Mouse (Mus musculus) erythroblast, embryonic 14.5 days (primary cell): ENCODE data around the gene Lpcat3. TPM values are rescaled to one million over a fixed set of nuclear protein-coding genes. Genes with fewer than 3 reads are reported as not detected.
"Not testable (repeated sequence)": the region's sequence is repeated elsewhere in the genome, so short reads cannot be mapped to it uniquely, and the experiment has no call there.

Source experiments
- H3K27me3 ChIP-seq: 2 replicates; pipeline ENCODE4 v1.6.1; 2012; ENCODE audit warnings: inconsistent platforms; ENCODE audit not compliant: control insufficient read depth
- H3K36me3 ChIP-seq: 2 replicates; pipeline ENCODE4 v1.6.1; 2012; ENCODE audit warnings: mild to moderate bottlenecking, inconsistent platforms; ENCODE audit not compliant: control insufficient read depth
- H3K4me1 ChIP-seq: 2 replicates; pipeline ENCODE4 v1.6.1; 2012; ENCODE audit warnings: inconsistent platforms; ENCODE audit not compliant: control insufficient read depth
- H3K4me3 ChIP-seq: replicated peaks from 2 replicates; pipeline ENCODE3; 2012; ENCODE audit warnings: moderate library complexity, mild to moderate bottlenecking, inconsistent platforms
- H3K9me3 ChIP-seq: 2 replicates; pipeline ENCODE4 v1.6.1; 2012; ENCODE audit warnings: low read length, inconsistent platforms, mixed read lengths; ENCODE audit not compliant: control insufficient read depth
- GATA1 ChIP-seq: IDR thresholded peaks from 2 replicates; pipeline ENCODE4 v1.6.1; 2012; ENCODE audit warnings: low read length, inconsistent platforms, mixed read lengths
- TAL1 ChIP-seq: IDR thresholded peaks from 3 replicates; pipeline ENCODE4 v1.6.1; 2012; ENCODE audit warnings: low read length, inconsistent platforms, mixed read lengths
- polyA plus RNA-seq: library from polyadenylated mRNA; stranded (reverse); fragments of >175 nt; gene quantifications from 2 replicates; pipeline ENCODE4 v1.2.3, GENCODE M21; 2012

Lpcat3 gene
- polyA plus RNA-seq = 15.9 and 16.0 TPM in 2 replicates

GRCm38 (mm10) chr6:124662477-124663423 is at the start of gene Lpcat3:
Lpcat3 (plus strand) TSS chr6:124663027.
- no peaks in the 10 kb centered on the region for H3K27me3 ChIP-seq
- H3K4me1 ChIP-seq = peaks cover 60% of the 10 kb centered on the region
- H3K36me3 ChIP-seq = peaks cover 30% of the 10 kb centered on the region
- no peak for TF ChIP-seq TAL1
- no peak for TF ChIP-seq GATA1
- no peaks in the 10 kb centered on the region for H3K9me3 ChIP-seq
- H3K4me3 ChIP-seq = peak within 1 kb of the TSS; percentile 100

GRCm38 (mm10) chr6:124625612-124626011 is 37.2 kb upstream of the Lpcat3 start:
- TF ChIP-seq TAL1 = no peak
- no peak for TF ChIP-seq GATA1
- no peaks in the 10 kb centered on the region for H3K27me3 ChIP-seq
- H3K4me3 ChIP-seq = no peak overlapping the region
- no peaks in the 10 kb centered on the region for H3K4me1 ChIP-seq
- no peaks in the 10 kb centered on the region for H3K36me3 ChIP-seq
- H3K9me3 ChIP-seq = peaks cover 5% of the 10 kb centered on the region

- not testable (repeated sequence) for H3K27me3 ChIP-seq, H3K4me3 ChIP-seq
Measured at GRCm38 (mm10) chr6:124626184-124626583, 36.6 kb upstream of the Lpcat3 start.

GRCm38 (mm10) chr6:124630763-124631162 is 32.1 kb upstream of the Lpcat3 start:
- Histone ChIP-seq H3K4me1 (no peaks in the 10 kb centered on the region), H3K9me3 (no peaks in the 10 kb centered on the region), H3K36me3 (no peaks in the 10 kb centered on the region), H3K4me3 (no peak overlapping the region), H3K27me3 (peaks cover 3% of the 10 kb centered on the region)
- TF ChIP-seq TAL1 (no peak), GATA1 (no peak)

More at GRCm38 (mm10) chr6:124626184-124626583, 36.6 kb upstream of the Lpcat3 start:
- not testable (repeated sequence) for H3K9me3 ChIP-seq, H3K4me1 ChIP-seq, H3K36me3 ChIP-seq

GRCm38 (mm10) chr6:124635985-124636384 is 26.8 kb upstream of the Lpcat3 start, which contains the start of gene C1s2:
C1s2 (minus strand) TSS chr6:124636085.
- not testable (repeated sequence) for H3K36me3 ChIP-seq, H3K4me3 ChIP-seq, H3K9me3 ChIP-seq, H3K4me1 ChIP-seq, H3K27me3 ChIP-seq

- not testable (repeated sequence) for H3K9me3 ChIP-seq, H3K4me1 ChIP-seq, H3K4me3 ChIP-seq, H3K36me3 ChIP-seq, H3K27me3 ChIP-seq
Measured at GRCm38 (mm10) chr6:124636858-124637460, 25.9 kb upstream of the Lpcat3 start.

- TF ChIP-seq GATA1 (no peak), TAL1 (no peak)
- Histone ChIP-seq H3K27me3 (no peaks in the 10 kb centered on the region; the same call in 1 of the 2 replicates), H3K9me3 (no peaks in the 10 kb centered on the region), H3K4me1 (peaks cover 32% of the 10 kb centered on the region), H3K36me3 (peaks cover 4% of the 10 kb centered on the region), H3K4me3 (no peak overlapping the region)
Measured at GRCm38 (mm10) chr6:124640041-124640440, 22.8 kb upstream of the Lpcat3 start.

GRCm38 (mm10) chr6:124640997-124641396 is 21.8 kb upstream of the Lpcat3 start:
- TF ChIP-seq GATA1 (no peak), TAL1 (no peak)
- peaks cover 4% of the 10 kb centered on the region for H3K36me3 ChIP-seq
- H3K9me3 ChIP-seq = no peaks in the 10 kb centered on the region
- H3K4me1 ChIP-seq = peaks cover 40% of the 10 kb centered on the region
- H3K27me3 ChIP-seq = no peaks in the 10 kb centered on the region
- no peak overlapping the region for H3K4me3 ChIP-seq

- Histone ChIP-seq H3K4me1 (peaks cover 66% of the 10 kb centered on the region), H3K27me3 (no peaks in the 10 kb centered on the region), H3K36me3 (peaks cover 6% of the 10 kb centered on the region), H3K4me3 (no peak overlapping the region), H3K9me3 (peaks cover 5% of the 10 kb centered on the region)
- TF ChIP-seq GATA1 (peak; percentile 28; the same call in 1 of the 2 replicates), TAL1 (peak; percentile 64)
Measured at GRCm38 (mm10) chr6:124646394-124646793, 16.4 kb upstream of the Lpcat3 start.
